Mouse (Mus musculus): ENCODE measurements around the gene Cd300ld4. TPM values are rescaled to one million over a fixed set of nuclear protein-coding genes. Genes with fewer than 3 reads are reported as not detected.

Gene Cd300ld4
- total RNA-seq, 1 experiment from 2014 or later = not detected

Other genes starting within 250 kb of the Cd300ld4 start
- not detected in 2 replicates for gene Btbd17, start 231.1 kb downstream of the Cd300ld4 start, total RNA-seq (2021)
- gene Gpr142, start 228.1 kb downstream of the Cd300ld4 start, total RNA-seq (2021) = not detected in 2 replicates
- gene Gprc5c, start 175.9 kb downstream of the Cd300ld4 start, total RNA-seq (2021) = 16.6 and 18.6 TPM in 2 replicates
- gene Cd300a, start 137.0 kb downstream of the Cd300ld4 start, total RNA-seq (2021) = 1.1 and 2.2 TPM in 2 replicates
- 0.70 and 1.7 TPM in 2 replicates for gene Cd300lb, start 92.6 kb downstream of the Cd300ld4 start, total RNA-seq (2021)
- gene Cd300c, start 57.9 kb downstream of the Cd300ld4 start, total RNA-seq (2021) = 0.83 TPM in 1 of 2 replicates, not detected in the other
- 0.34 and 0.78 TPM in 2 replicates for gene Cd300ld, start 37.1 kb downstream of the Cd300ld4 start, total RNA-seq (2021)
- 0.93 and 3.7 TPM in 2 replicates for gene Cd300c2, start 25.1 kb downstream of the Cd300ld4 start, total RNA-seq (2021)
- not detected in 2 replicates for gene Cd300ld2, start 10.8 kb downstream of the Cd300ld4 start, total RNA-seq (2021)
- 4.0 and 5.3 TPM in 2 replicates for gene Cd300ld5, start 10.8 kb upstream of the Cd300ld4 start, total RNA-seq (2021)
- gene Cd300ld3, start 21.4 kb upstream of the Cd300ld4 start, total RNA-seq (2021) = 3.3 TPM in 1 of 2 replicates, not detected in the other
- gene Cd300e, start 35.2 kb upstream of the Cd300ld4 start, total RNA-seq (2021) = 0.30 and 0.63 TPM in 2 replicates
- gene Rab37, start 64.4 kb upstream of the Cd300ld4 start, total RNA-seq (2021) = 1.9 and 3.3 TPM in 2 replicates
- gene Cd300lf, start 107.0 kb upstream of the Cd300ld4 start, total RNA-seq (2021) = 0.52 and 1.4 TPM in 2 replicates
- gene Slc9a3r1, start 136.3 kb upstream of the Cd300ld4 start, total RNA-seq (2021) = 23.0 and 24.3 TPM in 2 replicates
- gene Tmem104, start 160.5 kb upstream of the Cd300ld4 start, total RNA-seq (2021) = 9.0 and 15.7 TPM in 2 replicates
- 26.4 and 30.6 TPM in 2 replicates for gene Nat9, start 160.8 kb upstream of the Cd300ld4 start, total RNA-seq (2021)
- gene Grin2c, start 240.2 kb upstream of the Cd300ld4 start, total RNA-seq (2021) = 0.90 and 0.96 TPM in 2 replicates

All from adrenal gland, postnatal 14 days (tissue).